Mouse (Mus musculus) brain, embryonic 14.5 days (tissue): Measurements from ENCODE around the gene Avpi1. TPM values are rescaled to one million over a fixed set of nuclear protein-coding genes. Genes with fewer than 3 reads are reported as not detected.
A peak's percentile ranks its signal among the peaks of the same experiment; 100 is the strongest.

Experiments used
- DNase-seq: peaks from one replicate; pipeline ENCODE4 v3.0.0-alpha.2; 2011; ENCODE audit warnings: low read depth
- CTCF ChIP-seq: fragments of 200-500 bp; IDR thresholded peaks from 2 replicates; pipeline ENCODE4 v1.5.1; 2012; ENCODE audit warnings: inconsistent platforms, mild to moderate bottlenecking, moderate library complexity, borderline replicate concordance; ENCODE audit not compliant: insufficient read depth, insufficient read length; ENCODE audit errors: extremely low read depth
- POLR2A ChIP-seq: fragments of 200-500 bp; IDR thresholded peaks from 2 replicates; pipeline ENCODE4 v1.6.1; 2012; ENCODE audit warnings: mild to moderate bottlenecking, inconsistent platforms, borderline replicate concordance; ENCODE audit not compliant: poor library complexity, insufficient read depth, insufficient read length, severe bottlenecking; ENCODE audit errors: extremely low read depth
- polyA plus RNA-seq: library from polyadenylated mRNA; depleted of rRNA; stranded (reverse); fragments of >200 nt; gene quantifications from 2 replicates; pipeline ENCODE4 v1.2.3, GENCODE M21; 2012

Avpi1 gene
- polyA plus RNA-seq, 1 experiment, result 4.5 TPM

GRCm38 (mm10) chr19:42144067-42144466 lies 15.2 kb upstream of the Avpi1 start:
- TF ChIP-seq POLR2A, result no peak
- TF ChIP-seq CTCF, result no peak
- no peak for DNase-seq

- TF ChIP-seq POLR2A (no peak), CTCF (no peak)
- DNase-seq, result no peak
These were observed 13.9 kb upstream of the Avpi1 start for GRCm38 (mm10) chr19:42142757-42143156.

GRCm38 (mm10) chr19:42141998-42142397 lies 13.1 kb upstream of the Avpi1 start:
- TF ChIP-seq POLR2A, result no peak
- no peak for TF ChIP-seq CTCF
- no peak for DNase-seq

- no peak for DNase-seq
- no peak for TF ChIP-seq CTCF
- TF ChIP-seq POLR2A, result no peak
These were observed 11.1 kb upstream of the Avpi1 start for GRCm38 (mm10) chr19:42139724-42140517.

- no peak for DNase-seq
- TF ChIP-seq POLR2A (no peak), CTCF (no peak)
These were observed 9.8 kb upstream of the Avpi1 start for GRCm38 (mm10) chr19:42138517-42139285.

- no peak for DNase-seq
- no peak for TF ChIP-seq CTCF
- TF ChIP-seq POLR2A, result no peak
These were observed 8.4 kb upstream of the Avpi1 start for GRCm38 (mm10) chr19:42137167-42137672.

- TF ChIP-seq POLR2A (no peak), CTCF (no peak)
- DNase-seq, result no peak
These were observed 7.3 kb upstream of the Avpi1 start for GRCm38 (mm10) chr19:42136126-42136525.

- no peak for DNase-seq
- TF ChIP-seq CTCF (no peak), POLR2A (no peak)
These were observed 6.2 kb upstream of the Avpi1 start for GRCm38 (mm10) chr19:42135070-42135469.

GRCm38 (mm10) chr19:42131101-42131500 lies 2.2 kb upstream of the Avpi1 start:
- TF ChIP-seq CTCF, result no peak
- TF ChIP-seq POLR2A, result no peak
- no peak for DNase-seq

- TF ChIP-seq POLR2A (no peak), CTCF (no peak)
- DNase-seq, result no peak
These were observed 1.4 kb upstream of the Avpi1 start for GRCm38 (mm10) chr19:42130294-42130606.

GRCm38 (mm10) chr19:42129509-42130293 lies 842 bp upstream of the Avpi1 start:
- DNase-seq, result peak; percentile 38
- TF ChIP-seq CTCF (no peak), POLR2A (no peak)
